20 mouse cellular contexts compared by ENCODE assay signal in genomic region chr13:109841140-109841822, GRCm38 (mm10).
"Had no signal": no experiment of that assay in that cellular context is flagged by ENCODE, and none has a peak within 500 bp of the region (broad histone marks: within the 10 kb centered on the region; RNA-seq: fewer than 3 reads in every experiment).

No protein-coding gene starts in this region.

- H3K27ac ChIP-seq: hindbrain, postnatal 0 days; limb, embryonic 10.5 days; limb, embryonic 13.5 days; macrophage; midbrain, embryonic 12.5 days; midbrain, embryonic 15.5 days; neural tube, embryonic 12.5 days; neural tube, embryonic 15.5 days; stomach, postnatal 0 days had no signal

- ATAC-seq: hindbrain, postnatal 0 days; inflammation-experienced regulatory T-cells, adult 6 months; midbrain, embryonic 15.5 days had no signal

- H3K36me3 ChIP-seq: limb, embryonic 10.5 days; limb, embryonic 13.5 days; midbrain, embryonic 12.5 days; midbrain, embryonic 15.5 days; neural tube, embryonic 12.5 days; neural tube, embryonic 15.5 days had no signal

- H3K9me3 ChIP-seq: limb, embryonic 10.5 days; limb, embryonic 13.5 days; midbrain, embryonic 12.5 days; midbrain, embryonic 15.5 days; neural tube, embryonic 12.5 days; neural tube, embryonic 15.5 days had no signal

- DNase-seq: kidney, adult 18-20 months; kidney, postnatal 4 days; lung, adult 2 months; lung, postnatal 14 days; right cerebral cortex, adult 18-20 months; right cerebral cortex, postnatal 14 days; right cerebral cortex, postnatal 4 days; thymus, adult 2 months; thymus, postnatal 14 days; thymus, postnatal 4 days had no signal

- H3K4me3 ChIP-seq: limb, embryonic 10.5 days; limb, embryonic 13.5 days; midbrain, embryonic 12.5 days; midbrain, embryonic 15.5 days; neural tube, embryonic 12.5 days; neural tube, embryonic 15.5 days had no signal

- H3K4me2 ChIP-seq: limb, embryonic 13.5 days; midbrain, embryonic 12.5 days; midbrain, embryonic 15.5 days; neural tube, embryonic 12.5 days; neural tube, embryonic 15.5 days had no signal

- H3K4me1 ChIP-seq: midbrain, embryonic 12.5 days; midbrain, embryonic 15.5 days; neural tube, embryonic 12.5 days; neural tube, embryonic 15.5 days had no signal

- H3K27me3 ChIP-seq: limb, embryonic 13.5 days; midbrain, embryonic 12.5 days; midbrain, embryonic 15.5 days; neural tube, embryonic 12.5 days; neural tube, embryonic 15.5 days had no signal

- H3K9ac ChIP-seq: limb, embryonic 13.5 days; midbrain, embryonic 12.5 days; midbrain, embryonic 15.5 days; neural tube, embryonic 12.5 days; neural tube, embryonic 15.5 days had no signal
